Mouse (Mus musculus): ENCODE data around the gene Pinlyp.

GRCm38 (mm10) chr7:24595464-24595863 lies 49.5 kb upstream of the Pinlyp start:
- no peak for TF ChIP-seq GATA1 (IDR thresholded peaks at IDR 0.05; ENCODE audit: low read length)
- TF ChIP-seq TAL1 (IDR thresholded peaks at IDR 0.05; ENCODE audit: low read length), result no peak
